Mouse (Mus musculus): ENCODE measurements around the gene Enho. TPM values are rescaled to one million over a fixed set of nuclear protein-coding genes. Genes with fewer than 3 reads are reported as not detected.

Gene Enho
- polyA plus RNA-seq, 1 experiment from 2014 or later = 7.6 TPM

DNA sequence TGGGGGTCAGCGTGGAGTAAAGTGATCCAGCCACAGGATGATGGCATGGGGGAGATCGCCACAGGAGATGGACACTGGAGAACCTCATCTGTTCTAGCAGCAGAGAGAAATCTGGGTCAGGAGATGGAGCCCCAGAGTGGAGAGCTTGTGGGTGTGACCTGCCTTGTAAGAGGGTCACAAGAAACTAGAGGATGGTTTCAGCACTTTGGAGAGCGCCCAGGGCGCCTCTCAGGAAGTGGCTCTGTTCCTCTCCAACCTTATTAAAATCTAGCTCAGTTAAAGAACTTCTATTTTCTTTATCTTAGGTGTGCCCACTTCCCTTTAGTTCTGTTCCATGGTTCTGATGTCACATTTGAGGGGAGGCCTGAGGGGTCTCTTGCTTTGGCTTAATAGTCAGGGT, 33.3 kb downstream of the Enho start:
- Histone ChIP-seq H3K36me3 (ENCODE audit: control insufficient read depth, insufficient read depth, low read length) (no peaks in the 10 kb centered on the region), H3K9ac (ENCODE audit: low read depth, low read length) (no peak overlapping the region), H3K4me2 (ENCODE audit: low read depth, low read length) (no peak overlapping the region), H3K27ac (ENCODE audit: low read length) (no peak overlapping the region), H3K9me3 (ENCODE audit: control insufficient read depth, low read length) (no peaks in the 10 kb centered on the region), H3K4me1 (ENCODE audit: control insufficient read depth, insufficient read depth, low read length) (no peaks in the 10 kb centered on the region), H3K4me3 (ENCODE audit: low read length) (no peak overlapping the region), H3K27me3 (replicated peaks; ENCODE audit: control insufficient read depth, insufficient read depth, low read length) (no peaks in the 10 kb centered on the region)
- WGBS = 35% methylated on average over 4 of the region's 4 CpGs
- ATAC-seq = no peak

DNA sequence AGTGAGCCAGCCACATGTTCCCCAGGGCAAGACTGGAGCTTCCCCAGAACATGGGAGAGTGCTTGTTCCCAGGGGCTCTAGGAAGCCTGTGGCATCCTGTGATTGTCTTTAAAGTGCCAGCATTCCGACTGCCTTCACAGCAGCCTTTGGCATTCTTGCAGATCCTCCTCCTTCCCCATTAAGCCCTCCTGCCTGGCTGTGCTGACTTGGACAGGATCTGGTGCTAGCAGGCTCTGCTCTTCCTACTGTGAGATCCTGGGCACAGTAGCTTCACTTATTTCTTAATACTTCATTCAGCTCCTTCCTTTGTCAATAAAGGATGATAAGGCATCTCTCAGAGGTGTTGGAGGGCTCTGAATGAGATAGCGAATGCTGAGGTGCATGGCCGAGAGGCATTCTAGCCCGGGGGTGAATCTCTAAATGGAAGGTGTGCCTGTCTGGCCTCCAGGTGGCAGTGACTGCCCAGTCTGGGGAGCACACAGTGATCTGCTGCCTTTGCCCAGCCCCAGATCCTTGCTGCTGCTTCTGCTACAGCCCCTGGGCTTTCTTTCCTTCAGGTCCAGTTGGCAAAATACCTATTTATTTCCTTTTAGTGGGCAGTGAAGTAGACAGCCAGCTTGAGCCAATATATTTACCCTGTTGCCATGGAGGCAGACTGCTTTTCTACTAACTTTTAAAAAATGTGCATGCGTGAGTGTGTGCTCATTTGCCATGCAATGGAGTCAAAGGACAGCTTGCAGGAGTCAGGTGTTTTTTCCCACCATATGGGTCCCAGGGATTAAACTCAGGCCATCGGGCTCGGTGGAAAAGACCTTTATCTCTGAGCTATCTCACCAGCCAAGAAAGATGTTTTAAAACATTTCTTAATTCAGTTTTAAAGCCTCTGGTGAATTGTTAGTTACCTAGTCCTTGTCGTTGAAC, 35.4 kb downstream of the Enho start:
- no peaks in the 10 kb centered on the region for H3K9me3 ChIP-seq (ENCODE audit: control insufficient read depth, low read length)
- no peak overlapping the region for H3K27ac ChIP-seq (ENCODE audit: low read length)
- H3K4me3 ChIP-seq (ENCODE audit: low read length) = no peak overlapping the region
- no peaks in the 10 kb centered on the region for H3K36me3 ChIP-seq (ENCODE audit: control insufficient read depth, insufficient read depth, low read length)
- ATAC-seq = no peak
- H3K4me2 ChIP-seq (ENCODE audit: low read depth, low read length) = no peak overlapping the region
- WGBS = 44% methylated on average over 8 of the region's 8 CpGs
- no peaks in the 10 kb centered on the region for H3K27me3 ChIP-seq (replicated peaks; ENCODE audit: control insufficient read depth, insufficient read depth, low read length)
- H3K4me1 ChIP-seq (ENCODE audit: control insufficient read depth, insufficient read depth, low read length) = no peaks in the 10 kb centered on the region
- H3K9ac ChIP-seq (ENCODE audit: low read depth, low read length) = no peak overlapping the region

DNA sequence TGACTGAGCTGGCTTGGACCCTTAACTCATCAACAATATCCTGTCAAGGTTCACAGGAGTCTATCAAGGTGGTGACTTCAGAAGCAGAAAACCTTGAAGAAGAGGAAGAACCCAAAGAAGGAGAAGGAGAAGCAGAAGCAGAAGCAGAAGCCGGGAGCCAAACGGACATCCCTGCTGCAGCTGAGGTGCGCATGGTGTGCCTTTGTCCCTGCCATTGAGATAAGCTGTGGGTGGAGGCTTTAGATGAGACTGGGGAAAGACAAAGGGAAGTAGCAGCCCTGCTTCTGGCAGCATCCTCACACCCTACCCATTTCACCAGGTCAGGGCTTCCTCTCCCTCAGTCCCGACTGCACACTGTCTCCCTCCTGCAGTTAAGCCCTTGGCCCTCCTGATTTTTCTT, 37.3 kb downstream of the Enho start:
- Histone ChIP-seq H3K4me2 (ENCODE audit: low read depth, low read length) (no peak overlapping the region), H3K9ac (ENCODE audit: low read depth, low read length) (no peak overlapping the region), H3K36me3 (ENCODE audit: control insufficient read depth, insufficient read depth, low read length) (no peaks in the 10 kb centered on the region), H3K4me1 (ENCODE audit: control insufficient read depth, insufficient read depth, low read length) (no peaks in the 10 kb centered on the region), H3K27ac (ENCODE audit: low read length) (no peak overlapping the region), H3K9me3 (ENCODE audit: control insufficient read depth, low read length) (no peaks in the 10 kb centered on the region), H3K4me3 (ENCODE audit: low read length) (no peak overlapping the region), H3K27me3 (replicated peaks; ENCODE audit: control insufficient read depth, insufficient read depth, low read length) (no peaks in the 10 kb centered on the region)
- no peak for ATAC-seq
- WGBS = 53% methylated on average over 4 of the region's 4 CpGs

Other genes with a start within 250 kb of the Enho start
- 4.0 TPM in 2 replicates for gene Kif24, start 175.4 kb downstream of the Enho start, polyA plus RNA-seq (2015; fragmentation: Nextera tagmentation; extraction: Ambion mirVana)
- gene Nudt2, start 175.2 kb downstream of the Enho start, polyA plus RNA-seq (2015; fragmentation: Nextera tagmentation; extraction: Ambion mirVana) = 62.5 and 70.3 TPM in 2 replicates
- gene AI464131, start 137.2 kb downstream of the Enho start, polyA plus RNA-seq (2015; fragmentation: Nextera tagmentation; extraction: Ambion mirVana) = 12.7 and 15.3 TPM in 2 replicates
- gene 1110017D15Rik, start 123.0 kb downstream of the Enho start, polyA plus RNA-seq (2015; fragmentation: Nextera tagmentation; extraction: Ambion mirVana) = 0.21 TPM in 1 of 2 replicates, not detected in the other
- gene Fam219a, start 70.8 kb downstream of the Enho start, polyA plus RNA-seq (2015; fragmentation: Nextera tagmentation; extraction: Ambion mirVana) = 2.4 and 2.9 TPM in 2 replicates
- 3.5 and 4.2 TPM in 2 replicates for gene Dnaic1, start 70.5 kb downstream of the Enho start, polyA plus RNA-seq (2015; fragmentation: Nextera tagmentation; extraction: Ambion mirVana)
- gene Cntfr, start 56.8 kb upstream of the Enho start, polyA plus RNA-seq (2015; fragmentation: Nextera tagmentation; extraction: Ambion mirVana) = 5.5 and 5.6 TPM in 2 replicates
- gene Il11ra1, start 59.7 kb upstream of the Enho start, polyA plus RNA-seq (2015; fragmentation: Nextera tagmentation; extraction: Ambion mirVana) = 113 and 125 TPM in 2 replicates
- gene Rpp25l, start 73.2 kb upstream of the Enho start, polyA plus RNA-seq (2015; fragmentation: Nextera tagmentation; extraction: Ambion mirVana) = 57.5 and 64.9 TPM in 2 replicates
- gene Dctn3, start 82.8 kb upstream of the Enho start, polyA plus RNA-seq (2015; fragmentation: Nextera tagmentation; extraction: Ambion mirVana) = 136 and 143 TPM in 2 replicates
- gene Arid3c, start 90.8 kb upstream of the Enho start, polyA plus RNA-seq (2015; fragmentation: Nextera tagmentation; extraction: Ambion mirVana) = not detected in 2 replicates
- gene Galt, start 114.9 kb upstream of the Enho start, polyA plus RNA-seq (2015; fragmentation: Nextera tagmentation; extraction: Ambion mirVana) = 93.4 and 103 TPM in 2 replicates
- 105 and 111 TPM in 2 replicates for gene Sigmar1, start 115.8 kb upstream of the Enho start, polyA plus RNA-seq (2015; fragmentation: Nextera tagmentation; extraction: Ambion mirVana)
- 24.3 and 26.8 TPM in 2 replicates for gene Ccl27a, start 133.9 kb upstream of the Enho start, polyA plus RNA-seq (2015; fragmentation: Nextera tagmentation; extraction: Ambion mirVana)